Comparison of ENCODE assay signal across 25 mouse cellular contexts in the genomic region with DNA sequence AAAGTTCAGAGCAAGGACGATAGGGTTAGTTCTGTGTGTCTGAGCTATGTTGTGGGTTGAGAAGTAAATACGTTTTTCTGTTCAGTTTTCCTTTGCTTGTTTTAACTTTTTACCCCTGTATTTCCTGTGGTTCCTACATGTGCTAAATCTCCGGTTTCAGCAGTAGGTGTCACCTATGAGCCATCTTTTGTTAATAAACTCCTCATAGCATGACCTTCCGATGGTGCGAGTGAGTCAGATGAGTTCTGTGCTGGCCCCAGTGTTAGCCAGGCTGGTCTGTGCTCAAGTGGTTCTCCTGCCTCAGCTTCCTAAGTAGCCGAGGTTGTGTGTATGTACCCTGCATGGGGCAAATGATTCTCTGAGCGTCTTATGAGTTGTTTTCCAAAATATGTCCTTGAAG. TPM values are rescaled to one million over a fixed set of nuclear protein-coding genes. Genes with fewer than 3 reads are reported as not detected.
DNase-seq lines count a peak whose midpoint lies in the region; TF ChIP-seq lines count a peak whose summit lies in the region.
"Had no signal": no experiment of that assay in that cellular context is flagged by ENCODE, and none has a peak within 500 bp of the region (broad histone marks: within the 10 kb centered on the region; RNA-seq: fewer than 3 reads in every experiment).

No protein-coding gene starts in this region.

- no peak overlapping the region for H3K27ac ChIP-seq in kidney, adult 2 months (ENCODE audit: insufficient read depth, low read depth, low read length)
- H3K27ac ChIP-seq: embryonic facial prominence, embryonic 13.5 days; heart, embryonic 13.5 days; hindbrain, embryonic 15.5 days; left cerebral cortex, adult 2 months; limb, embryonic 10.5 days; macrophage; midbrain, embryonic 12.5 days; neural tube, embryonic 12.5 days had no signal

- no peaks in the 10 kb centered on the region for H3K27me3 ChIP-seq in kidney, adult 2 months (replicated peaks; ENCODE audit: control insufficient read depth, insufficient read depth, low read length)
- H3K27me3 ChIP-seq: embryonic facial prominence, embryonic 13.5 days; heart, embryonic 13.5 days; hindbrain, embryonic 15.5 days; midbrain, embryonic 12.5 days; neural tube, embryonic 12.5 days had no signal

- TF ChIP-seq CTCF in kidney, adult 2 months (conservative IDR thresholded peaks at IDR 0.05; ENCODE audit: insufficient read depth, insufficient read length, low read depth, low read length) = no peak

- peaks cover 5% of the 10 kb centered on the region; the same call in 1 of the 2 replicates for H3K36me3 ChIP-seq in kidney, adult 2 months (ENCODE audit: control insufficient read depth, insufficient read depth, low read length)

- H3K4me1 ChIP-seq in kidney, adult 2 months (ENCODE audit: control insufficient read depth, insufficient read depth, low read length) = no peaks in the 10 kb centered on the region
- H3K4me1 ChIP-seq: embryonic facial prominence, embryonic 13.5 days; heart, embryonic 13.5 days; hindbrain, embryonic 15.5 days; limb, embryonic 10.5 days; midbrain, embryonic 12.5 days; neural tube, embryonic 12.5 days had no signal

- no peak for TF ChIP-seq POLR2A in kidney, adult 2 months (IDR thresholded peaks at IDR 0.05; ENCODE audit: low read depth, low read length)

- H3K4me3 ChIP-seq in kidney, adult 2 months (ENCODE audit: insufficient read depth, low read depth, low read length) = no peak overlapping the region
- H3K4me3 ChIP-seq: embryonic facial prominence, embryonic 13.5 days; heart, embryonic 13.5 days; hindbrain, embryonic 15.5 days; left cerebral cortex, adult 2 months; limb, embryonic 10.5 days; midbrain, embryonic 12.5 days; neural tube, embryonic 12.5 days had no signal

- 66% methylated on average over 7 of the region's 7 CpGs for WGBS in kidney, adult 2 months

- DNase-seq in adrenal gland, adult (ENCODE audit: inconsistent age in 2 of 2, low spot score in 1 of 2) = peak; percentile 37 to 58
- no peak for DNase-seq in adrenal gland, postnatal 25 days
- peak; percentile 3 for DNase-seq in kidney, adult 2 months
- no peak for DNase-seq in kidney, adult 9 months
- peak; percentile 3 for DNase-seq in A20 (ENCODE audit: low read depth, low spot score)
- peak; percentile 12 for DNase-seq in adrenal gland, postnatal 14 days
- DNase-seq in ovary, postnatal 14 days (ENCODE audit: low spot score) = no peak
- no peak for DNase-seq in urinary bladder, postnatal 4 days (ENCODE audit: low spot score in 2 of 2)
- DNase-seq: cerebellum, adult 11 months; cerebellum, postnatal 14 days; kidney, adult 11 months; kidney, postnatal 14 days; lung, adult 18-20 months; right cerebral cortex, adult 18-20 months; thymus, postnatal 25 days had no signal

RNA-seq across cellular contexts. Expression of a gene that starts 17.4 kb away (rescaled TPM):
- total RNA-seq in adrenal gland, postnatal 25 days (2021) = 0.21 TPM in 1 of 2 replicates, not detected in the other
- 0.33 and 0.71 TPM in 2 replicates for polyA plus RNA-seq in kidney, adult 2 months (2012; rRNA removed)
- not detected in 2 replicates for total RNA-seq in adrenal gland, postnatal 14 days (2021)
- total RNA-seq: liver, adult 2 months had no signal
- polyA plus RNA-seq: liver, adult 2 months had no signal

RNA-seq across cellular contexts. Expression of a gene that starts 30.2 kb away (rescaled TPM):
- 124 and 139 TPM in 2 replicates for total RNA-seq in adrenal gland, postnatal 25 days (2021)
- polyA plus RNA-seq in kidney, adult 2 months (2012; rRNA removed) = 61.2 and 64.4 TPM in 2 replicates
- total RNA-seq in adrenal gland, postnatal 14 days (2021) = 107 TPM in 2 replicates

RNA-seq across cellular contexts. Expression of a gene that starts 39.0 kb away (rescaled TPM):
- total RNA-seq in adrenal gland, postnatal 25 days (2021) = 1.5 and 4.6 TPM in 2 replicates
- not detected in 2 replicates for polyA plus RNA-seq in kidney, adult 2 months (2012; rRNA removed)
- 1.4 and 3.3 TPM in 2 replicates for total RNA-seq in adrenal gland, postnatal 14 days (2021)
- total RNA-seq: liver, adult 2 months had no signal
- polyA plus RNA-seq: embryonic facial prominence, embryonic 13.5 days; heart, embryonic 13.5 days; limb, embryonic 10.5 days; liver, adult 2 months; midbrain, embryonic 12.5 days; neural tube, embryonic 12.5 days had no signal

RNA-seq across cellular contexts. Expression of a gene that starts 48.8 kb away (rescaled TPM):
- total RNA-seq in adrenal gland, postnatal 25 days (2021) = 0.18 and 0.38 TPM in 2 replicates
- polyA plus RNA-seq in kidney, adult 2 months (2012; rRNA removed) = 0.13 and 0.20 TPM in 2 replicates
- total RNA-seq in adrenal gland, postnatal 14 days (2021) = 0.23 and 3.4 TPM in 2 replicates
- total RNA-seq: heart, postnatal 25 days had no signal
- polyA plus RNA-seq: macrophage had no signal

Comparison
In these comparisons a context has a peak if more than half of its experiments do, and no peak if none do; other contexts are left out.
1. DNase-seq: peak in adrenal gland, adult (2 of 2), kidney, adult 2 months (single experiment), A20 (single experiment) and adrenal gland, postnatal 14 days (single experiment); none in adrenal gland, postnatal 25 days (single experiment), kidney, adult 9 months (single experiment), ovary, postnatal 14 days (single experiment) and urinary bladder, postnatal 4 days (0 of 2).